Mouse (Mus musculus): ENCODE data around the gene C2cd4a. TPM values are rescaled to one million over a fixed set of nuclear protein-coding genes. Genes with fewer than 3 reads are reported as not detected.

Gene C2cd4a
- not detected in 2 replicates for polyA plus RNA-seq (2015; fragmentation: Nextera tagmentation; extraction: Ambion mirVana)

DNA sequence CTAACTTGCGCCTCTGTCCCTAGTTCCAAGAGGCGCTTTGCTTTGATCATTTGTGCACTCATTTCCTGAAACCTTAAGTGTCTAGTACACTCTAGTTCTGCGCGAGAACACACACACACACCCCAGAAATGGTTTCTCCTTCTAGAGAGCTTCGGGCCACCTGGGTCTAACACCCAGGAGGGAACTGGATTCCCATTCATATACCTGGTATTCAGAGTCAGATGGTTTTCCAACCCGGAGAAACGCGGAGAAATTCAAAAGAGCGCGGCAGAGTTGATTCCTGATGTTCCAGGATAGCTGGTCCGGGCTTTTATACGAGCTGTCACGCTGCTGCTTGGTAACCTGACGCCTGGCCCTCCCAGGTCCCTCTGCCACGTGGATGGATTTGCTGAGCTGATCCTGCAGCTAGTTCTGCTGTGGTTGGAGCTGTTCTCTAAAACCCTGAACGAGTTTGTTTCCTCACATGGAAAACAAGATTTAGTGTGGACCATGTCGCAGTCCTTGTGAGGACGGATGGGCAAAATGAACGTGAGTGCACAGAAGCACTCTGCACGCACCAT, at the start of gene C2cd4a:
Gene C2cd4a (minus strand): TSS at position 285 of the 560 bp plus-strand sequence.
- WGBS: 2% methylated on average over 20 of the region's 20 CpGs
- Histone ChIP-seq H3K9ac (replicated peaks; ENCODE audit: low read depth, low read length) (peak within 1 kb of the TSS; percentile 42), H3K9me3 (ENCODE audit: control insufficient read depth, low read length) (no peaks in the 10 kb centered on the region), H3K27me3 (replicated peaks; ENCODE audit: control insufficient read depth, insufficient read depth, low read length) (peaks cover 36% of the 10 kb centered on the region), H3K36me3 (ENCODE audit: control insufficient read depth, insufficient read depth) (no peaks in the 10 kb centered on the region), H3K4me2 (ENCODE audit: low read length) (peak within 1 kb of the TSS; percentile 59), H3K4me1 (replicated peaks; ENCODE audit: control insufficient read depth, insufficient read depth, low read length) (peaks cover 17% of the 10 kb centered on the region), H3K4me3 (replicated peaks; ENCODE audit: low read length) (peak within 1 kb of the TSS; percentile 50), H3K27ac (ENCODE audit: low read length) (no peak within 1 kb of the TSS)
- ATAC-seq: no peak

DNA sequence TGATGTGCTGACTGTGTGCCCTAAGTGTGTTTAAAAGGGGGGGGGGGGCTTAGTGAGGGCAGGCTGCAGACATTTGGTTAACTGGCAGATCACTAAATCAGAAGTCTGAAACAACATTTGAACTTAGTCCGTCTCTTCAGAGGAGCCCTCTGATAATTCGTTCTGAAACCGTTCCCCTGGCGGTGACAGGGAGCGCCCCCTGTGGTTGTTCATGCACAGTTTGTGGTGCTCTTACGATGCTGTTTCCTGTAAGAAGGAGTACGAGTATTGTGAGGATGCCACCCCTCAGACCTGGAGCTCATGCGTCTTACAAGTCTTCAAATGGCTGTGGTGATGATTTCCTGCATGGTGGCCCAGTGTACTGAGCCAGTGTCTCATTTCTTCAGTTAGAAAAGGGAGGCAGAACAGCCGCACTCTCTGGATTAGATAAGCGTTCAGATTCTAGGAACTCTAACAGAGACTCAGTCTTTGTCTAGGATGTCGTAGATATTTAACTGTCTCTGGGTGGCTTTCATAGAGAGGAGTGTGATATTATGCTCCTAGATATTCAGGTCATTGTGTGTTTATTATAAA, 46.2 kb upstream of the C2cd4a start:
- Histone ChIP-seq H3K4me3 (replicated peaks; ENCODE audit: low read length) (no peak overlapping the region), H3K9ac (replicated peaks; ENCODE audit: low read depth, low read length) (no peak overlapping the region), H3K4me1 (replicated peaks; ENCODE audit: control insufficient read depth, insufficient read depth, low read length) (no peaks in the 10 kb centered on the region; the same call in 1 of the 2 replicates), H3K27me3 (replicated peaks; ENCODE audit: control insufficient read depth, insufficient read depth, low read length) (no peaks in the 10 kb centered on the region), H3K4me2 (ENCODE audit: low read length) (no peak overlapping the region), H3K36me3 (ENCODE audit: control insufficient read depth, insufficient read depth) (no peaks in the 10 kb centered on the region), H3K9me3 (ENCODE audit: control insufficient read depth, low read length) (no peaks in the 10 kb centered on the region), H3K27ac (ENCODE audit: low read length) (no peak overlapping the region)
- no peak for ATAC-seq
- WGBS: 93% methylated on average over 11 of the region's 11 CpGs

DNA sequence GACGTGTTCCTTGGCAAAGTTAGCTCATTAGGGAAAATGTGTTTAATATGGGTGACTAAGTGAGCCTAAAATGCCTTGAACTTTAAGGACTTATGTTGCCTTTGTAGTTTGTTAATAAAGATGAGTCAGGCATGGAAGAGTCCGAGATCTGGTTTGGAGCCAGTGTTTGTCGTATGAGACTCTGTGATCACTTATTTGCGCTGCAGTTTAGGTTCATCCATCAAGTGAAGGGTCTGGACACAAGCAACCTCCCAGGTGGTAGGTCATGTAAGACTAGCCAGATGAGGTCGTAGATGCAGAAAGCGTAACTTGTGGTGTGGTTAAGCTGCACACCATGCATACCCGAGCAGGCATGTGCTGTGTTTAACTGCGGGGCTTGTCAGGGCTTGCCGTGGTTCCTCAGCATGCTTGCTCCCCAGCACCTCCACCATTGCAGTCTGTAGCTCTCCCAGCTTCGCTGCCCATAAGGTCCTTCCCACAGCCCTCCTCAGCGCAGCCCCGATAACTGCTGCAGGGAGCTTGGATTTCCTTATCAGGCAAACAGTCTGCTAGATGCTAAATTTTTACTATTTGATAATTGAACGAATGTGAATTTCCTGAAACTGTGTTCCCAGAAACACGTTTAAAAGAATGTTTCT, 45.1 kb upstream of the C2cd4a start:
- Histone ChIP-seq H3K4me1 (replicated peaks; ENCODE audit: control insufficient read depth, insufficient read depth, low read length) (no peaks in the 10 kb centered on the region; the same call in 1 of the 2 replicates), H3K4me3 (replicated peaks; ENCODE audit: low read length) (no peak overlapping the region), H3K4me2 (ENCODE audit: low read length) (no peak overlapping the region), H3K9me3 (ENCODE audit: control insufficient read depth, low read length) (no peaks in the 10 kb centered on the region), H3K27me3 (replicated peaks; ENCODE audit: control insufficient read depth, insufficient read depth, low read length) (no peaks in the 10 kb centered on the region), H3K36me3 (ENCODE audit: control insufficient read depth, insufficient read depth) (no peaks in the 10 kb centered on the region), H3K9ac (replicated peaks; ENCODE audit: low read depth, low read length) (no peak overlapping the region), H3K27ac (ENCODE audit: low read length) (no peak overlapping the region)
- ATAC-seq: no peak
- WGBS: 60% methylated on average over 14 of the region's 14 CpGs

DNA sequence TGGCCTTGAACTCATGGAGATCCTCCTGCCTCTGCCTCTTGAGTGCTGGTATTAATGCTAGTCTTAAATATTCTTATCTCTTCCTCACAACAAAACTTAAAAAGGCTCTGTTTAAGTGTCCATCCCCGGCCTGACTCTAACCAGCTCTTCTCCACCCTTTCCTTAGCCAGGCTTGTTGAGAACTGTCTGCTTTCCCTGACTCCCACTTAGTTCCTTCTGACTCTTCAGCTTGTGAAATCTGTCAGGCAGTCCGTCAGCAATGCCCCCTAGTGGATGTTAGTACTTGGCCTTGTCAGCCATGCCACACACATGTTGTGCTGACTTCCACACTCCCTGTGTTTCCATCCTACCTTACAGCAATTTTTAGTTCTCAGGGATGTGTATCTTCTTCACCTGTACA, 43.2 kb upstream of the C2cd4a start:
- Histone ChIP-seq H3K36me3 (ENCODE audit: control insufficient read depth, insufficient read depth) (no peaks in the 10 kb centered on the region), H3K9me3 (ENCODE audit: control insufficient read depth, low read length) (no peaks in the 10 kb centered on the region), H3K4me3 (replicated peaks; ENCODE audit: low read length) (no peak overlapping the region), H3K27me3 (replicated peaks; ENCODE audit: control insufficient read depth, insufficient read depth, low read length) (no peaks in the 10 kb centered on the region), H3K4me1 (replicated peaks; ENCODE audit: control insufficient read depth, insufficient read depth, low read length) (no peaks in the 10 kb centered on the region; the same call in 1 of the 2 replicates), H3K9ac (replicated peaks; ENCODE audit: low read depth, low read length) (no peak overlapping the region), H3K27ac (ENCODE audit: low read length) (no peak overlapping the region), H3K4me2 (ENCODE audit: low read length) (no peak overlapping the region)
- 56% methylated on average over 2 of the region's 2 CpGs for WGBS
- ATAC-seq: no peak

DNA sequence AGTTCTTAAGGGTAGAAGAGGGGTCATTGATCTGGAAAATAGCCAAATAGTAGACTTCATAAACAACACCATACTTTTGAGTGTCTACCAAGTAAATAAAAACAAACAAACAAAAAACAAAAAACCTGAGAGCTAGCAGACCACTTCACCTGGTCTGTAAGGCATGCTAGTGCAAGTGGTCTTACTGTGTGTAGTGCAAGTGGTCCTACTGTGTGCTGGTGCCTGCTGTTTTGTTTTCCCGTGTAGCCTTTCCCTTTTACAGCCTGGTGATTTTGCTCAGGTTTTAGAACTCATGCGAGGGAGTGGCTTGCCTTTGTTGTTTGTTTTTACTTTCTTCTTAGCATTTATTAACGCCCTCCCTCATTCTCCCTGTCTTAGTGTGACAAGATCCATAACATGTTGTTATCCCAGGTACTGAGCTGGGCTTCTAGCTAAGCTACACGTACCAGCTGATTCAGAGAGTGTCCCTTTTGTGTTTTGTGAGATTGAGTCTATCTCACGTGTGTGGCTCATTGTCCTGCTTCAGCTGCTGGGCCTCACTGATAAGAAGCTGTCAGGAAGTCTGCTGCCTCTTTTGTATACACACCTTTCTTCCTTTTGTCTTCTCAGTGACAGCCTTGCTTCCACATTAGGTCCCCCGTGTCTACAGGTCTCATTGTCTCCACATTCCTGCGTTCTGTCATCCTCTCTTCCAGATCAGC, 42.5 kb upstream of the C2cd4a start:
- H3K27me3 ChIP-seq (replicated peaks; ENCODE audit: control insufficient read depth, insufficient read depth, low read length): no peaks in the 10 kb centered on the region
- ATAC-seq: no peak
- WGBS: 74% methylated on average over 7 of the region's 7 CpGs

DNA sequence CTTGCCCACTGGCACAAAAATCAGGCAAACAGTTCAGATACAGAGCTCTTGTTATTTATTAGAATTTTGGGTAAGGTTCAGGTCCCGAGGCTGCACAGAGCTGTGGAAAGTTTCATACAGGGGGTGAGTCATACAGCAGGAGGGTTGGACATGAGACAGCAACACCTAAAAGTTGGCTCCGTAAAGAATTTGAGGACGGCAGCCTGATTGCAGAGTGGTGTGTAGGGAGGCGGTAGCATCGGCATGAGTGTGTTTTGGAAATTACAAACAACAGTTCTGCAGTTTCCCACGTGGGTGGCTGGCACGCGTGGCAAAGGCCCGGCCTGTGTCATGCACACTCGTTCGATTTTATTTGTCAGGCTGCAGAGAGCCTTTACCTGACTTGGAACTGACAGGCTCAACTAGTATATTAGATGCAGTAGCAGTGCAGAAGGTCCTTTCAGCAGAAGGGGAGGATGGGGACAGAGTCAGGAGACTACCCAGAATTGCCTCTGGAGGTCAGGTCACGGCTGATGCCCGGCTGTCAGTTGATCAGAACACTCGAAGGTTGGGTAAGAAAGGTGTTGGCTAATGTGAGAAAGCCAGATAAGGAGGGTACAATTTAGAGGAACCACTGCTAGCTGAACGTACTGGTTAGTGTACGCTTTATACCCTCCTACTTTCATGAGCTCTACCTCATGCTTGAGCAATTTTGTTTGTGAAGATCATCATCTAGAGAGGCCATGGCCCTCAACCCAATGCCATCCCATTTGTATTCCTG, 37.7 kb upstream of the C2cd4a start:
- H3K36me3 ChIP-seq (ENCODE audit: control insufficient read depth, insufficient read depth): no peaks in the 10 kb centered on the region
- no peak overlapping the region for H3K4me3 ChIP-seq (replicated peaks; ENCODE audit: low read length)
- H3K9ac ChIP-seq (replicated peaks; ENCODE audit: low read depth, low read length): no peak overlapping the region
- no peak overlapping the region for H3K27ac ChIP-seq (ENCODE audit: low read length)
- ATAC-seq: no peak
- WGBS: 89% methylated on average over 16 of the region's 16 CpGs
- H3K4me1 ChIP-seq (replicated peaks; ENCODE audit: control insufficient read depth, insufficient read depth, low read length): no peaks in the 10 kb centered on the region
- H3K9me3 ChIP-seq (ENCODE audit: control insufficient read depth, low read length): no peaks in the 10 kb centered on the region
- H3K27me3 ChIP-seq (replicated peaks; ENCODE audit: control insufficient read depth, insufficient read depth, low read length): no peaks in the 10 kb centered on the region
- H3K4me2 ChIP-seq (ENCODE audit: low read length): no peak overlapping the region

More for the DNA sequence above, 42.5 kb upstream of the C2cd4a start:
- H3K9me3 ChIP-seq (ENCODE audit: control insufficient read depth, low read length): no peaks in the 10 kb centered on the region
- no peak overlapping the region for H3K4me2 ChIP-seq (ENCODE audit: low read length)
- no peak overlapping the region for H3K9ac ChIP-seq (replicated peaks; ENCODE audit: low read depth, low read length)
- H3K27ac ChIP-seq (ENCODE audit: low read length): no peak overlapping the region
- H3K4me1 ChIP-seq (replicated peaks; ENCODE audit: control insufficient read depth, insufficient read depth, low read length): no peaks in the 10 kb centered on the region; the same call in 1 of the 2 replicates
- H3K4me3 ChIP-seq (replicated peaks; ENCODE audit: low read length): no peak overlapping the region
- H3K36me3 ChIP-seq (ENCODE audit: control insufficient read depth, insufficient read depth): no peaks in the 10 kb centered on the region

DNA sequence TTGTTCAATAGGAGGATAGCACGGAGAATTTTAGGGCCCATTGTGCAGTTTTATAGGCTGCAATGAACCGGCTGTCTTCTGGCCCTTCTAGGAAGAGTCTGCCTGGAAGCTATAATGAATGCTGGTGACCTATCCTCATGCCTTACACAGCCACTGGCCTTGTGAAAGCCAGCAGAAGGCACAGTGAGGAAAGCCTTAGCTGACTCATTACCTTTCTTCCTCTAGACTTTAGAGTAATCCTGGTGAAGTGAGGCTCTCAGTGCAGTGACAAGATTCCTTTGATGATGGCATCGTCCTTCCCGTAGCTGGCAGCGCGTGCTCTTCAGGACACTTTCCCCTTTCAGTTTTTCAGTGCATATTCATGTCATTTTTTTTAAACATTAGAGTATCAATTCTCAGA, 35.3 kb upstream of the C2cd4a start:
- no peak overlapping the region for H3K4me3 ChIP-seq (replicated peaks; ENCODE audit: low read length)
- H3K36me3 ChIP-seq (ENCODE audit: control insufficient read depth, insufficient read depth): no peaks in the 10 kb centered on the region
- H3K27ac ChIP-seq (ENCODE audit: low read length): no peak overlapping the region
- no peaks in the 10 kb centered on the region for H3K9me3 ChIP-seq (ENCODE audit: control insufficient read depth, low read length)
- H3K27me3 ChIP-seq (replicated peaks; ENCODE audit: control insufficient read depth, insufficient read depth, low read length): no peaks in the 10 kb centered on the region
- no peak for ATAC-seq
- no peaks in the 10 kb centered on the region; the same call in 1 of the 2 replicates for H3K4me1 ChIP-seq (replicated peaks; ENCODE audit: control insufficient read depth, insufficient read depth, low read length)
- WGBS: 67% methylated on average over 6 of the region's 6 CpGs
- H3K9ac ChIP-seq (replicated peaks; ENCODE audit: low read depth, low read length): no peak overlapping the region
- no peak overlapping the region for H3K4me2 ChIP-seq (ENCODE audit: low read length)

DNA sequence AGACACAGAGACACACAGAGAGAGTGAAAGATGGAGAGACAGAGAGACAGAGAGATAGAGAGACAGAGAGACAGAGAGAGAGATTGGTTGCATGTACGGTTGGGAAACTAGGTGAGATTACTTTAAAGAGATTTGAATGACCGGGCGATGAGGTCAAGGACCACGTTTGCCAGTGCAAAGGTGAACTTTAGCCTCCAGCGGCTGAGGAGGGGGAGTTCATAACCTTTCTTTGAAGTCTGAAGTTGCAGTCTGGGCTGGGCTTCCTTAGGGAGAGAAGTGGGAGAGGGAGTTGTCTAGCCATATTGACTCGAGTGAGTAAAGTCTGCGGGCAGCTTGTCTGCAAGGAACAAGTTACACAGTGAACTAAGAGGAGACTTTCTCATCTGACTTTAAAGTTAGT, 33.3 kb upstream of the C2cd4a start:
- WGBS: 82% methylated on average over 7 of the region's 7 CpGs
- H3K4me3 ChIP-seq (replicated peaks; ENCODE audit: low read length): no peak overlapping the region
- H3K27me3 ChIP-seq (replicated peaks; ENCODE audit: control insufficient read depth, insufficient read depth, low read length): no peaks in the 10 kb centered on the region
- no peak overlapping the region for H3K4me2 ChIP-seq (ENCODE audit: low read length)
- H3K27ac ChIP-seq (ENCODE audit: low read length): no peak overlapping the region
- no peak for ATAC-seq
- H3K9ac ChIP-seq (replicated peaks; ENCODE audit: low read depth, low read length): no peak overlapping the region
- no peaks in the 10 kb centered on the region for H3K9me3 ChIP-seq (ENCODE audit: control insufficient read depth, low read length)
- H3K36me3 ChIP-seq (ENCODE audit: control insufficient read depth, insufficient read depth): no peaks in the 10 kb centered on the region; the same call in 1 of the 2 replicates
- H3K4me1 ChIP-seq (replicated peaks; ENCODE audit: control insufficient read depth, insufficient read depth, low read length): no peaks in the 10 kb centered on the region; the same call in 1 of the 2 replicates

Measured in forebrain, embryonic 16.5 days (tissue).